Mouse (Mus musculus): ENCODE measurements around the gene Prr5l. TPM values are rescaled to one million over a fixed set of nuclear protein-coding genes. Genes with fewer than 3 reads are reported as not detected.

Prr5l gene
- polyA plus RNA-seq, 1 experiment, result 0.43 TPM

DNA sequence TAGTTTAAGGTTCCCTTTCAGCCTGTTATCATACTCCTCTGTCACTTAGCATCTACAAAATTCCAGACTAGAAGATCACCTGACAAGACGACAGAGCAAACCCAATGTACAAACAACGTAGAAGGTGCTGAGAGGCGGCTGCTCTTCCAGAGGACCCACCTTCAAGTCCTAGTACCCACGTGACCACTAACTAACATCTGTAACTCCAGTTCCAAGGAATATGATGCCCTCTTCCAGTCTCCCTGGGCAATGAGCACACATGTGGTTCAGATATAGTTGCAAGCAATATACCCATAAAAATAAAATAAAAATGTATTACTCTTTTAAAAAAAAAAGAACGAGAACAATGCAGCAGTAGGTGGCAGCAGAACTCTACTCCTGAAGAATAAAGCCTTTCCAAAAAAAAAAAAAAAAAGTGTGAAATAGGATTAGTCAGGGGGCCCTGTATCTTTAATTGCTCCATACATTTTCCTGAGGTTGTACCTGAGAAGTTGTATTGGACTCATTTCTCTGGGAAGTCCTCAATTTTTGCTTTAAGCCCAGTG, 176.8 kb downstream of the Prr5l start:
- Histone ChIP-seq H3ac (ENCODE audit: control insufficient read depth, insufficient read length, low read depth) (no peak overlapping the region), H3K79me2 (ENCODE audit: control insufficient read depth, insufficient read depth) (no peaks in the 10 kb centered on the region), H3K79me3 (ENCODE audit: low read depth) (no peaks in the 10 kb centered on the region), H3K4me3 (ENCODE audit: insufficient read depth, poor library complexity, severe bottlenecking) (no peak overlapping the region), H3K27me3 (ENCODE audit: control insufficient read depth, insufficient read depth, insufficient read length) (peaks cover 6% of the 10 kb centered on the region), H3K36me3 (ENCODE audit: control insufficient read depth, insufficient read depth) (no peaks in the 10 kb centered on the region)
- TF ChIP-seq CTCF (IDR thresholded peaks at IDR 0.05; ENCODE audit: control insufficient read depth, insufficient read depth, insufficient read length) (no peak), FOSL1 (IDR thresholded peaks at IDR 0.05; ENCODE audit: insufficient read depth, low read length, poor library complexity, severe bottlenecking) (no peak), CEBPB (IDR thresholded peaks at IDR 0.05; ENCODE audit: low read depth) (no peak), MYOD1 (IDR thresholded peaks at IDR 0.05; ENCODE audit: control insufficient read depth, insufficient read length, low read depth) (no peak), MAX (IDR thresholded peaks at IDR 0.05) (no peak), USF1 (IDR thresholded peaks at IDR 0.05; ENCODE audit: low read depth) (no peak), MYOG (IDR thresholded peaks at IDR 0.05; ENCODE audit: control insufficient read depth, extremely low read depth, insufficient read length) (no peak)

DNA sequence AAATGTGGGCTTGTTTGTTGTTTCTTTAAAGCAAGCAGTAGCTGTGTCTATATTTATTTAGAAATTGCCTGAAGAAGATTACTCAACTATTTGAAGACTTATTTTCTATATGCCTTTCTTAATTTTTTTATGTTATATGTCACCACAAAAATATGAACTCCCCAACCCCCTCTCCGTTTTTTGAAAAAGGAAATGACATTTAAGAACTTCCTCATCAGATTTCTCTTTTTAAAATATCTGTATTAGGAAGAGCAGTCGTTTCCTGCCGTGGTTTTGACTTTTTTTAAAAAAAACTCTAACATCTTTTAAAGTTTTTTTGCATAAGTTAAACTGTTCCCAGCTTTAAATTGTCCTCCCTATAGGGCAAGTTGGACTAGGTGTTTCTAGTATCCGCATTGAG, 183.5 kb downstream of the Prr5l start:
- Histone ChIP-seq H3K79me3 (ENCODE audit: low read depth) (no peaks in the 10 kb centered on the region), H3K27me3 (ENCODE audit: control insufficient read depth, insufficient read depth, insufficient read length) (no peaks in the 10 kb centered on the region), H3K79me2 (ENCODE audit: control insufficient read depth, insufficient read depth) (no peaks in the 10 kb centered on the region), H3K36me3 (ENCODE audit: control insufficient read depth, insufficient read depth) (peaks cover 37% of the 10 kb centered on the region), H3K4me3 (ENCODE audit: insufficient read depth, poor library complexity, severe bottlenecking) (no peak overlapping the region), H3ac (ENCODE audit: control insufficient read depth, insufficient read length, low read depth) (no peak overlapping the region)
- TF ChIP-seq CEBPB (IDR thresholded peaks at IDR 0.05; ENCODE audit: low read depth) (no peak), USF1 (IDR thresholded peaks at IDR 0.05; ENCODE audit: low read depth) (no peak), MYOG (IDR thresholded peaks at IDR 0.05; ENCODE audit: control insufficient read depth, extremely low read depth, insufficient read length) (no peak), CTCF (IDR thresholded peaks at IDR 0.05; ENCODE audit: control insufficient read depth, insufficient read depth, insufficient read length) (no peak), MYOD1 (IDR thresholded peaks at IDR 0.05; ENCODE audit: control insufficient read depth, insufficient read length, low read depth) (no peak), MAX (IDR thresholded peaks at IDR 0.05) (no peak), FOSL1 (IDR thresholded peaks at IDR 0.05; ENCODE audit: insufficient read depth, low read length, poor library complexity, severe bottlenecking) (no peak)

GRCm38 (mm10) chr2:101695584-101695983, 187.2 kb downstream of the Prr5l start:
- no peaks in the 10 kb centered on the region for H3K27me3 ChIP-seq (ENCODE audit: control insufficient read depth, insufficient read depth, insufficient read length)
- TF ChIP-seq MYOG (IDR thresholded peaks at IDR 0.05; ENCODE audit: control insufficient read depth, extremely low read depth, insufficient read length), result no peak
- no peak for TF ChIP-seq MAX (IDR thresholded peaks at IDR 0.05)
- TF ChIP-seq MYOD1 (IDR thresholded peaks at IDR 0.05; ENCODE audit: control insufficient read depth, insufficient read length, low read depth), result no peak
- TF ChIP-seq CTCF (IDR thresholded peaks at IDR 0.05; ENCODE audit: control insufficient read depth, insufficient read depth, insufficient read length), result no peak
- TF ChIP-seq CEBPB (IDR thresholded peaks at IDR 0.05; ENCODE audit: low read depth), result no peak
- no peak for TF ChIP-seq FOSL1 (IDR thresholded peaks at IDR 0.05; ENCODE audit: insufficient read depth, low read length, poor library complexity, severe bottlenecking)
- no peak for TF ChIP-seq USF1 (IDR thresholded peaks at IDR 0.05; ENCODE audit: low read depth)
- no peaks in the 10 kb centered on the region for H3K79me2 ChIP-seq (ENCODE audit: control insufficient read depth, insufficient read depth)
- peaks cover 70% of the 10 kb centered on the region for H3K36me3 ChIP-seq (ENCODE audit: control insufficient read depth, insufficient read depth)
- no peak overlapping the region for H3ac ChIP-seq (ENCODE audit: control insufficient read depth, insufficient read length, low read depth)
- no peak overlapping the region for H3K4me3 ChIP-seq (ENCODE audit: insufficient read depth, poor library complexity, severe bottlenecking)
- no peaks in the 10 kb centered on the region for H3K79me3 ChIP-seq (ENCODE audit: low read depth)

DNA sequence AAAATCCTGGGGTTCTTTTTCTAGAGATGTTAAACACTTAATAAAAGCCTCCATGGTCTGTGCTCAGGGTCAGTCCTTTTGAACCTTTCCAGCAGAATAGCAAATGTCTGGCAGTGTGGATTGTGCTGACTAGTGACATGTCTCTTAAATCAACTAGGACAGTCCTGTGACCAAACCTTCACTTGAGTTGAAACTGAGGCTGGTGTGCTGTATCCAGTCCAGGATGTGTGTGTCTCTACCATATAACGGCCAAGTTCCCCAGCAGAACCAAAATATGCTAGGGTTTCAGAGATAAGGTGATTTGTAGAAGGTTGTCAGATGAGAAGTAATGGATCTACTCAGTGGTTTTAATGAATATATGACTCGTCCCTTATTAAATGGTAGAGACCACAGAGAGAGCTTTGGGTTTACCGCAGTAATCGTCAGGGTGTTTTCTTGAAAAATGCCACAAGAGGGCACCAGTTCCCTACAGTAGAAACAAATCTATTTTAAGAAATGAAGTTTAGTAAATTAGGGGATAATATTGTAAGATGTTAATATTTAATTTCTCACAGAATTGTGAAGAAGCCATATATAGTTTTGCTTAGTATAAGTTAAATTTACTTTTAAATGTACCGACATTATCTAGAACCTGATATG, 189.1 kb downstream of the Prr5l start:
- no peak overlapping the region for H3K4me3 ChIP-seq (ENCODE audit: insufficient read depth, poor library complexity, severe bottlenecking)
- H3K79me3 ChIP-seq (ENCODE audit: low read depth), result no peaks in the 10 kb centered on the region
- no peaks in the 10 kb centered on the region for H3K79me2 ChIP-seq (ENCODE audit: control insufficient read depth, insufficient read depth)
- no peaks in the 10 kb centered on the region for H3K27me3 ChIP-seq (ENCODE audit: control insufficient read depth, insufficient read depth, insufficient read length)
- TF ChIP-seq MAX (IDR thresholded peaks at IDR 0.05) (no peak), CEBPB (IDR thresholded peaks at IDR 0.05; ENCODE audit: low read depth) (no peak), FOSL1 (IDR thresholded peaks at IDR 0.05; ENCODE audit: insufficient read depth, low read length, poor library complexity, severe bottlenecking) (no peak)
- peaks cover 77% of the 10 kb centered on the region for H3K36me3 ChIP-seq (ENCODE audit: control insufficient read depth, insufficient read depth)
- H3ac ChIP-seq (ENCODE audit: control insufficient read depth, insufficient read length, low read depth), result no peak overlapping the region

DNA sequence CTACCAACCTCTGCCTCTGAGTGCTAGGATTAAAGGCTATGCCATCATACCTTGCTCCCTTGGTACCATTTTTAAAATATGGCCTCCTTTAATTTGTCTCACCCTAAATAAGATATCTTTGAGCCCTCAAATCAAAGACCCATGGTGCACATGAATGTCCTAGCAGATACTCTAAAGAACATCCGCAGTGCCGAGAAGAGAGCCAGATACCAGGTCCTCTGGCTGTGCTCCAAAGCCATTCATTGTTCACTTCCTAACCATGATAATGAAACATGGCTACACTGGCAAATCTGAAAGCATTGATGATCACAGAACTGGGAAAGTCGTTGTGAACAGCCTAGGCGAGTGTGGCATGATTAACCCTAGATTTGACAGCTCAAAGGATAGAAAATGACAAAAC, 189.8 kb downstream of the Prr5l start:
- Histone ChIP-seq H3K36me3 (ENCODE audit: control insufficient read depth, insufficient read depth) (peaks cover 70% of the 10 kb centered on the region), H3K79me2 (ENCODE audit: control insufficient read depth, insufficient read depth) (no peaks in the 10 kb centered on the region), H3K27me3 (ENCODE audit: control insufficient read depth, insufficient read depth, insufficient read length) (no peaks in the 10 kb centered on the region), H3ac (ENCODE audit: control insufficient read depth, insufficient read length, low read depth) (no peak overlapping the region), H3K4me3 (ENCODE audit: insufficient read depth, poor library complexity, severe bottlenecking) (no peak overlapping the region), H3K79me3 (ENCODE audit: low read depth) (no peaks in the 10 kb centered on the region)
- TF ChIP-seq MAX (IDR thresholded peaks at IDR 0.05), result no peak
- TF ChIP-seq MYOG (IDR thresholded peaks at IDR 0.05; ENCODE audit: control insufficient read depth, extremely low read depth, insufficient read length), result no peak

- no peak overlapping the region for H3ac ChIP-seq (ENCODE audit: control insufficient read depth, insufficient read length, low read depth)
- no peaks in the 10 kb centered on the region for H3K27me3 ChIP-seq (ENCODE audit: control insufficient read depth, insufficient read depth, insufficient read length)
- no peaks in the 10 kb centered on the region for H3K79me2 ChIP-seq (ENCODE audit: control insufficient read depth, insufficient read depth)
- no peaks in the 10 kb centered on the region for H3K79me3 ChIP-seq (ENCODE audit: low read depth)
- TF ChIP-seq USF1 (IDR thresholded peaks at IDR 0.05; ENCODE audit: low read depth) (no peak), MAX (IDR thresholded peaks at IDR 0.05) (no peak), FOSL1 (IDR thresholded peaks at IDR 0.05; ENCODE audit: insufficient read depth, low read length, poor library complexity, severe bottlenecking) (no peak), MYOD1 (IDR thresholded peaks at IDR 0.05; ENCODE audit: control insufficient read depth, insufficient read length, low read depth) (no peak), CEBPB (IDR thresholded peaks at IDR 0.05; ENCODE audit: low read depth) (no peak), CTCF (IDR thresholded peaks at IDR 0.05; ENCODE audit: control insufficient read depth, insufficient read depth, insufficient read length) (no peak), MYOG (IDR thresholded peaks at IDR 0.05; ENCODE audit: control insufficient read depth, extremely low read depth, insufficient read length) (no peak)
- peaks cover 73% of the 10 kb centered on the region for H3K36me3 ChIP-seq (ENCODE audit: control insufficient read depth, insufficient read depth)
- no peak overlapping the region for H3K4me3 ChIP-seq (ENCODE audit: insufficient read depth, poor library complexity, severe bottlenecking)
These were observed 192.5 kb downstream of the Prr5l start for GRCm38 (mm10) chr2:101690252-101690827.
